Mouse (Mus musculus) adipocyte (in vitro differentiated cells): ENCODE data around the gene Plppr1.

Source experiments
- DNase-seq: peaks from one replicate; pipeline ENCODE4 v3.0.0-alpha.2; 2016; ENCODE audit warnings: low spot score

The Plppr1 gene

DNA sequence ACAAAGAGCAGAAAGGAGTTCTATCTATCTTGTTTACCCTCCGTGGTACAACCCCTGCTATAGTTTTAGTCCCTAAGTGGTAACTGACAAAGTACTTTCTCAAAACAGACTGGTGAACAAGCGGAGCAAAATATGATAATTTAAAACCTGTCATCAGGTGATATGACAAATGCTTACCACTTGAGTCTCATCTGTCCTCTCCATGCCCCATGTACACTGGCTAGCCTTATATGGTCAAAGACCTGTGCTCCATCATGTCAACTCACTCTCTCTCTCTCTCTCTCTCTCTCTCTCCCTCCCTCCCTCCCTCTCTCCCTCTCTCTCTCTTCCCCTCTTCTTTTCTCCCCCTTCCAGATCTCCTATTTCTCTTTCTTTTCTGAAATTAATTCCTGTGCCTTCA is 59.8 kb downstream of the Plppr1 start:
- DNase-seq = no peak

DNA sequence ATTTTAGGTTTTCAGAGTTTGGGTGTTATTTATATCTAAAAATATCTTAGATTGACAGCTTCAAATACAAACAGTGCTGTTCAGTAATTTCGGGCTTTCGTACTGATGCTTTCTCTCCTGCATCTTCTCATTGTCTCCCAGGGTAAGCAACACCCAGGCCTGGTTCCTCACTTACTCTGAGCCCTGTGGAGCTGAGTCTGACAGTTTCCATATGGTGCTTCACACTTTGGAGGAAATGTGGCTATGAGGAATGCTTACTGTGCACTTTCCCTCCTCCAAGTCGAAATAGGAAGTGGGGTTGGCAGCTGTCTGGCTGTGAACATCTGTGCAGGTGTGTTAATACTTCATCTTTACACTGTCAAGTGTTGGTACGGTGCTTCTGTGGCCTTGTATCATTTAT is 85.7 kb downstream of the Plppr1 start:
- DNase-seq = no peak

DNA sequence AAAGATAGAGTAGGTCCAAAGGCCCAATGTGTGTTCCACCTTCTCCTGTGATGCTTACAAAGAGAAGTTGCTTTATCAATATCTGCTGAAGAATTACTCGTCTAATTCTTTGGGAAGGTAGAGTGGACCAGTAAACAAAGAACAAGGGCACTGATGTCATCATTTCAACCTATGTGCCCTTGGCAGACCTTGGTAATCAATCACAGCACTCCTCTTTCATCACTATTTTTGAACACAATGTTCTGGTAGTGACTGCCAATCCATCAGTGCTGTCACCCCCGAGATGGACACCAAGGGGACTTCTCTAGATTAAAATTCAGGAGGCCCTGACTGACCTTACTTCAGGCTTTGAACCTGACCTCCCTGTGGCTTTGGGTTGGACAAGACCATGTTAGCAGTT is 89.7 kb downstream of the Plppr1 start:
- DNase-seq = no peak

DNA sequence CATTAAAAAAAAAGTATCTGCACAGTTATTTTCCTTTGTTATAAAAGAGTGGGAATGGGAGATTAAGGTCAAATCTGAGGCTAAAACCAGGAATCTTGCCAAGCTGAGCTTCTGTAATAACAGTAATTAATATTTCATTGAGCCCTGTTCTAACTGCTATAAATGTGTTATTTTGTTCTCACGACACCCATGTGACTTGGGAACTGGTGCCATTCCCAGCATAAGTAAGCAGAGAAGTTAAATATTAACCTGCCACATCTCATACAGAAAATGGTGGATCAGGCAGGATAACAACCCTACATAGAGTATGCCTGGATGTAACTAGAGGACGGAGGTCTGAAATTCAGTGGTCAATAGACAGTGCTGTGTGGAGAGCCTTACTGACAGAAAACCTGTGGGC is 90.2 kb downstream of the Plppr1 start:
- DNase-seq = no peak

DNA sequence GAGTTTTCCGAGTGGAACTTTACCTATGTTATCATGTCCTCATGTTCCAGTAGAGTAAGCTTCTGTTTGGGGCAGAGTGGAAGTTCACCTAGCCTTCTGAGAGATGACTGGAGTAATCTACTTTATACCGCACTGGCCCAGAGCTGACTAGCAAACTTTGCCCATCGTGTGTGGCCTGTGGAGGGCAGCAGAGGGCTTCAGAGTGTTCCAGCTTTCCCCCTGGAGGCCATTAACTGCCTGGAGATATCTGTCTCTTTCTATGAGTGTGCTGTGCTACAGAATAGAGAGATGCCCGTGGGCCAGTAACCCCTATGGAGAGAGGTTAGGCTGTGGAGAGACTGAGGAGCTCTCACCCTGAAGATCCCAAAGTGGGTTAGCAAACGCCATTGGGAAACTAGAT is 94.8 kb downstream of the Plppr1 start:
- peak; percentile 3 for DNase-seq

DNA sequence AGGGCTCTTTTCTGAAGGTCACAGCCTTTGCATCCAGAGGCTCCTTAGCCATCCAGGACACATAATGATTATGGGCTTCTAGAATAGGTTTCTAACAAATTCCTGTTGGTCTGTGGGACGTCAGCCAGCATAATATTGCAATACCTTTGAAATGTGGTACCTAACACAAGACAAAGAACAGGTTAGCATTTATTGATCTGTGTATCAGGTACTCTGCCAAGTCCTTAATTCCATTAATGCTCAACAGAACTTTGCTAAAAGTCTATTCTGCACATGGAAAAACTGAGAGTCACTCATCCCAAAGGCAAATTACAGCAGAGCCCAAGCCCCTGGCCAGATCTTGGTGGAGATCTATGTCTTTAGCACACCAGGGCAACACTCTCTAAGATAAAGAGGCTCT is 97.7 kb downstream of the Plppr1 start:
- no peak for DNase-seq

DNA sequence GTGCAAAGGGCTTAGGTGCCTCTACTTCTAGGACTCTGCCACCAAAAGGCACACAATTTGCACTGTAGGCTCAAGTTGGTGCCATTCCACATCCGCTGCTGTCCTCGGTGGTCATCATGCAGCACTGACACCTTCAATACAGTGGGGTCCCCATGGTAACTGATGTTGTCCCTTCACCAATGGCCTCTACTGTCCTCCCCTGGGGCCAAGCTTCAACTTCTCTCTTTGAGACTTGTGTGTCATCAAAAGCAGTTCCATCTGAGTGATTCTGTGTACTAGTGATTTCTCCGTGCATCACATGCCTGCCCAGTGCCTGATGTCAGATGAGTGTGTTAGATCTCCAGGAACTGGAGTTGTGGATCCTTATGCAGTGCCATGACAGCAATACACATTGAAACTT is 104.2 kb downstream of the Plppr1 start:
- DNase-seq = no peak

DNA sequence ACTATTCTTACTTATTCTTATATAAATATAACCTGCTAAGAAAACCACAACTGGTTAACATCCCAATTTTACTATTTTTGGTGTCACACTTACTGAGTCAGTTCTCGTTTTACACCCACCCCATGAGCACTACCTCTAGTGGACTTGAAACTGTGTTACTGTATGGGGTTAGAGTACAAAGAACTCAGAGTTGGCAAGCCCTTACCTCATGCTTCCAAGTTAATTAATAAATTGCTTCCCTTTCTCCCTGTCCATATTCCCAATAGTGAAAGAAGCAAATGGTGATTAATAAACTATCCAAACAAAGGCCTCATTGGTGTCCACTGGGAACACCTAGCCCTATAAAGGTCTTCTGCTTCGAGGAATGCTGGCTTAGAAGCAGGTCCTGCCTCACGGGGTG is 107.3 kb downstream of the Plppr1 start:
- DNase-seq = no peak

DNA sequence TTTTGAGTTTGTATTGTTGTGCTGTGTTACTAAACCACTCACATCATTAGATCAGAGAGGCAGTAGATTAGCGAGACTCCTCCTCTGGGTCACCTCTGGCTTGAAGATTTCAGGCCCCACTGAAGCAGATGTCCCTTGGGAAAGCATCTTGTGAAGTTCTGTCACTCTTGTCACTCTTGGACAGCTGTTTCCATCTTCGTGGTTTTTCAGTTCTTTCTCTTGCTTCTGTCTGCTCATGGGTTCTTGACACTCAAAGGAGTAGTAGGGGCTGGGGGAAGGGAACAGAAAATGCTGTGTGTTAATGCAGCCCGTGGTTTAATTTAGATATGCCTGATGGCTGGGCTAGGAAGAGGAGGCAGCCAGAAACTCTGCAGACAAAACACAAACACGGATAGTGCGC is 108.0 kb downstream of the Plppr1 start:
- DNase-seq = no peak

DNA sequence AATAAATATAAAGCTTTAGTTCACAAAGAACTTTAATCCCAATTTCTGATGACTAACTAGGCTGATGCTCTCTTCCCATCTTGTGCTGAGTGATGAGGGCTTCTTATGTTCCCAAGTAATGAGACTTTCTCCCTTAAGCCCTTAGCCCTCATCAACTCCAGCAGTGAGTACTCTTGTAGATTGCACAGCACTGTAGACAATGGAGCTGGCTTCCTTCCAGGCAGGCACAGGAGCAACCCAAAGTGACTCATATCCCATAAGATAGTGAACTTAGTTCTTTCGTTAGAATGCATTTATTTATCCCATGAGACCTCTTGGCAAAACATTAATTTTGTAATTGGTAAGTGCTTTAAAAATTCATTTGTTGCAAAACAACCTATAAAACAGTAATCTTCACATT is 110.4 kb downstream of the Plppr1 start:
- no peak for DNase-seq

DNA sequence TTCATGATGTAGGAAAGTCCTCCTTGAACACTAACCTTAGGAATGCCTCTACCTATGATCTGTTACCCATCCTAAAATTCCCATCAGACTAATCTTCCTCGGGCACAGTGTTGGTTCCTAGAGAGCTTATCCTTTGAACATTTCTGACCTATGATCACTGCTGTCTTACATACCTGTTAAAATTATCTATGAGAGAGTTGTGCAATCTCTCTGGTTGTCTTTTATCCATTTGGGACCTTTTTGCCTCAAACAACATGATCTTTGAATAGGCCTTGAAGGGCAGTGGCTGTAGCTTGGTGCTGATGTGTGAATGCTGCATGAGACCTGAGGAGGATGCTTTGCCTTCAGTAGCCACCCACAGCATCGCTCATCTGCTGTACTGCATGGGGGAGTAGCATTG is 119.0 kb downstream of the Plppr1 start:
- no peak for DNase-seq

DNA sequence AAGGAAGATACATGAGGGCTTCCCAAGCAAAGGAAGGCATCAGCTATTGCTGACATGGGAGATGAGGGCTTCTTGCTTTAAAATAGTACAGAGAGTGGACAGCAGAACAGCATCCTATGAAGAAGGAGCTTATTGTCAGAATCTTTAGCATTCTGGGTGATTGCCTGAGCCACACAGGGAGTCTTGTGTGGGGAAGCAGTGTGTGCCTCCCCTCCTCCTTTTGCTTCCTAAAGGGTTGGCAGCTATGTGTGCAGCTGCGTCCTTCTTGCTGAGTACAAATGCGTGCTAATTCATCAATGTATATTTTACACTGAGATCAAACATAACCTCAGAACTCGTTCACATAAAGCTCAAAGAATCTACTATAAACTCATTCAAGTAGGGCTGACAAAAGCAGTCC is 119.8 kb downstream of the Plppr1 start:
- no peak for DNase-seq

DNA sequence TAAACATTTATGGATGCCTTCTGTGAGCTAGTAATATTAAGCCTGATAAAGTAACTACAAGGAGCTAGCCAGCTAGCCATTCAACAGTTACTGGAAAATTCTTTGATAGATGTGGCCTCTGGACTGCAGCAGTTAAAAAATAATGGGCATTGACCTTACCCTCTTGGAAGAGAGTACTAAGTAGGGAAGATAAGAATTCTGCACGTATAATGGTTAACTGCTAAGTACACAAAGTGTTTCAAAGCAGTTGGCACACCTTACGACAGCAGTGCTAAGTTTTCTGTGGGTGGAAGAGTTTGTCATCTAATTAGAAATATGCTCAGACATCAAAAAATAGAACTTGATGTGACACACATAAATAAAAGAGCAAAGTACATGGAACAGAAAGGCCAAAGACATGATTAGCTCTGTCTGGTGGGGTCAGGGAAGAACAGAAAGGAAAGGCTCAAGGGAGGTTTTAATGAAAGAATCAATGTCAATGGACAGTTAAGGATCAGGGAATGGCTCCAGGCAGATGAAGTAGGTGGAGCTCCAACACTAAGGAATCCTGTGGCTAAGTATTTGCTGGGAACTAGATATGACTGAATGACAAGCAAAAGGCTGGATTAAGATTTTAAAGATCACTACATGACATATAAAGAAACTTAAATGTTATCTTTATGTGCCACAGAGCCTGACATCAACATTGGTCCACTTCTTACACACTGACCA is 120.6 kb downstream of the Plppr1 start:
- no peak for DNase-seq

DNA sequence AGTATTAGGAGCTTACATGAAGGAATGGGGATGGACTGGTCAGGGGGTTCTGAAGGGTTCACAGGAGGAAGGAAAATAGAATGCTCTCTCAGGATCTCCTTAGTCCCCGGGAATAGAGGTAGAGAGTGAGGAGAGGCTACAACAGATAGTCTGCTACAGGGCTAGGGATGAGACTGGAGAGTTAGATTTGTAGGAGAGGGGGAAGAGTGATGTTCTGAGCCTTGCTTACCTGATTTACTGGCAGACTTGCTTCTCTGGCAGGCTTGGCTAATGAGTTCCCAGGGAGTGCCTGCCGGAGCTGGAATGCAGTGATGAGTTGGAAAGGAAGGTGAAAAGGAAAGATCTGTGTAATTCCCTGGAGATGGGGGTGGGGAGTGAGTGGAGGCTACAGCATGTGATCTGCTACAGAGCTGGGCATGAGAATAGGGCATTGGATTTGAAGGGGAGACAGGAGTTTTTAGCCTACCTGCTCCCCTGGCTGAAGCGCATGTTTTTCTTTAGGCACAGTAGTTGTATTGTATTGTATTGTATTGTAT is 131.0 kb downstream of the Plppr1 start:
- no peak for DNase-seq

DNA sequence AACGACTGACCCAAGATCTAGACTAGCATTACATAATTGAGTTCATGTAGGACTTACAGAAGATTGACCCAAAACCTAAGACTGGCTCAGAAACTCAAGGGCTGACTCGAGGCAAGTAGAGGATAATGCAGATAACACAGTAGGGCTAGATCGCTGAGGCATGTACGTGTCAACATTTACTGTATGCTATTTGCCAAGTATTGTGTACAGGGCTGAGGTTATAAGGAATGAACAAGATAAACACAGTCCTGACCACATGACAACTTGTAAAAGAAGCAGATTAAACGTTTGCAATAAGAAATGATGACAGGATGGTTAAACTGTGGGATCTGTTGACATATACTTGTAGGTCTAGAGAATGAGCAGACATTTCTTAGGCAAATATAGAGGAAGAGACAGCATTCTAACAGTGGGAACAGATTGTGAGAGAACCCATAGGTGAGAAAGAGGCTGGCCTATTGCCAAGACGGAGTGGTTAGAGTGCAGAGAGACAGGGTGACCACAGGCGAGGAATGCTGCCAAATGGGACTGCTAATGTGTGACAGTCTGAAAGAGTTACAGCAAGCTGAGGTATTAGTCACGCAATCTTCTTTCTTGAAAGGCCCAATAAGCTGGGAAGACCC is 138.2 kb downstream of the Plppr1 start:
- DNase-seq = no peak

DNA sequence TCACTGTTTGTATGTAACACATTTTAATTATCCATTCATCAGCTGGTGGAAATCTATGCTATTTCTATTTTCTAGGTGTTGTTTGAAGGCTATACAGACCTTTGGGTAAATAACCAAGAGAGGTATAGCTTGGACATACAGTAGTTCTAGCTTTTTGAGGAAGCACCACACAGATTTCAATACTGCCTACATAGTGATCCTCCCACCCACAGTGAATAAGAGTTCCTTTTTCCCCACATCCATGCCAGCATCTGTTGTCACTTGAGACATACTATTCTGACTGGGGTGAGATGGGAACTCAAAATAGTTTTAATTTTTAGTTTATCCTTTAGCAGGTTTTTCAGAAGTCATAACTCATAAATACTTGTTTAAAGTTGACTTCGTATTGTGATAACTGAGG is 151.4 kb downstream of the Plppr1 start:
- DNase-seq = no peak

DNA sequence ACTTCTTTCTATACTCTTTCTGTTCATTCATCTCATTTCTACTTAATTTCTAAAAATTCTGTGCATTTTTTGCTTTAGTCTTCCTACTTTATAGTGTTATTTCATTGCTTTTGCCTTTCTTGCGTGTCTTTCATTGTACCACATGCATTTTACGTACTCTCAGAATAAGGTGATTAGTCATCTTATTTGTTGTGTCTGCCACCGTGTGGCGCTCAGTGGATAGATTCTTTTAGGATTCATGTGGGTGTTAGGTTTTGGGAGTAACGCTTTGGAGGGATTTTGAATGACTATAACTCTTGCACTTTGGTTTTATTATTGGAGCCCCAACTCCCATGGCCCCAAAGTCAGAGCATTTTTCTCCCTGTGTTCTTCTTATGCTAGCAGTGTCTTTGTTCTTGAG is 152.5 kb downstream of the Plppr1 start:
- DNase-seq = no peak

DNA sequence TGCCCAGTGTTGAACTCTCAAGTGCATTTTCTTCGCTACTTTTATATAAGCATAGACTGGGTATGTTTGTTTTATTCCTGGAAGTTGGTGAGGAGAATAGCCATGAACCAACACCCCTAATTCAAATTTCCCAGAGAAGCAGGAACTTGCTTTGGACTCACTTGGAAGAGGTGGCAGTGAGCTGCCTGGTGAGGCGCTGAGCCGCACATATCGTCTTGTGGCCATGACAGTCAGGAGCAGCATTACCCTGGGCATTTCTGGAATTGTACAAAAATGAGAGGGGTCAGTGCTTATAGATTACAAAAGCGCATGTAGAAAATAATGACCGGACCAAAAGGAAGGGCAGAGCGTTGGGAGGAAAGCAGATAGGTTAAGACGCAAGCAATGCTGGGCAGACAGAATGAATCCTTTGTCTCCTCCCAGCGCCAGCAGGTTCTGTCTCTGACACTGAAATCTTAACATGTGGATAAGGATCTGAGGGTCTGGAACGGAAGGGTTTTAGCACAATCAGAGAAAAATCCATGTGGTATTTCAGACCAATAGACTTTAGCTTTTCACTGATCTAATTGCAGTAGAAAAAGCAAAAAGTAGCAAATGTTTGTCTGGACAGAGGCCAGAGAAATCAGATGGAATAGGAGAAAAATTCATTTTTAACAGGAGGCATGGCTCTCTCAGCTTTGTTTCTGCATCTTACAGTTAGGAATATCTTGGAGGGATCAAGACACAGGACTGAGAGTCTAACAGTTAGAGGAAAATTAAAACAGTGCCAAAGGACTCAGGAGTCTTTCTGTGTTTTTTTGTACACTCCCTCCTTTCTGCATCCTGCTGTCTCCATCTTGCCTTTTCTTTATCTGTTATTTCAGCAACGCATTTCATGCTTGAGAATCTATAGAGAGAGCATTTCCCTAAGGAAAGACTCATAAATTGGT is 153.8 kb downstream of the Plppr1 start:
- no peak for DNase-seq

DNA sequence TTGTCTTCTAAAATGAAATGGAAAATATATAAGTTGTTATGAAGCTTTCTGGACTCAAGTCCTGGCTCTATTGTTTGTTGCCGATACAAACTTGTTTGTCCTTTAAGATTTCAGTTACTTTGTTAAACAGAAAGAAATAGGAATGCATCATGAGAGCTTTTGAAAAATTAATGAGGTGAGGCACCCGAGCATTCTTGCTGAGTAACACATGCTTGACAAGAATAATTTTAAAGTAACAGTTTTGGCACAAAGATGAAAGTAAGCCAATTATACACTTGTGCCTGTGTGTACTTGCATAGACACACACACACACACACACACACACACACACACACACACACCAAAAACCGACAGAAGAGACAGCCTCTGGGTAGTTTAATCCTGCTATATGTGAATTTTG is 155.3 kb downstream of the Plppr1 start:
- no peak for DNase-seq

DNA sequence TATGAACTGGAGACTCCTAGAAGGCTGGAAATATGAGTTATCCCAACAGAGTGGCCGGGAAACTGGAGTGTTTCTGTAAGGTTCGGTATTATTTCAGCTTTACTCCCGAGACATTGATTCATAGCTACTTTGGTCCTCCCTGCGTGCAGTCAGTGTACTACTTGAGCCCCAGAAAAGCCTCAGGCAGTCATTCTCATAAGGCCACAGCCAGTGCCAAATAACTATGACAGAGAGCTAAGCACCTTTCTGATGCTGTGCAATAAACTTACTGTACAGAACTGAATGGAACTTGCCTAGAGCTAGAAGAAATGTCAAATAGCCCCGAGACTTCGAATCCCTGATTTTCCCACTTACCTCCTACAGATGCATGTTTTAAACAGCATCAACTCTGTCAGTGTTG is 164.4 kb downstream of the Plppr1 start:
- DNase-seq = no peak

DNA sequence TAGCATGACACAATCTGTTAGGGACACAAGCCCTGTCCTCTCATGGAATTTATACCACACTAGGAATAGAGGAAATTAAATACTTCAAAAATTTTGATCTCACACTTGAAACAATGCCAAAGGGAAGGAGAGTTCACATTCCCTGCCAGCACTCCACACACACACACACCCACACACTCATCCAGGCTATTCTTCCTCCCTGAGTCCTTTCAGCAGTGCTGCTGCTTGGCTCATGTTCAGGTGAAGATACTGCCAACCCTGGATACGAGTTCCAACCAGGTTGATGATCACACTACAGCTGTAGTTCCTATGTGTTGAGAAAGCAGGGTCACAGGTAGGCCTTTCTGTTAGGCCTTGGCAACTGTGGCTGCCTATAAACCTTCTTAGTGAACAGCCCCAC is 165.9 kb downstream of the Plppr1 start:
- no peak for DNase-seq

DNA sequence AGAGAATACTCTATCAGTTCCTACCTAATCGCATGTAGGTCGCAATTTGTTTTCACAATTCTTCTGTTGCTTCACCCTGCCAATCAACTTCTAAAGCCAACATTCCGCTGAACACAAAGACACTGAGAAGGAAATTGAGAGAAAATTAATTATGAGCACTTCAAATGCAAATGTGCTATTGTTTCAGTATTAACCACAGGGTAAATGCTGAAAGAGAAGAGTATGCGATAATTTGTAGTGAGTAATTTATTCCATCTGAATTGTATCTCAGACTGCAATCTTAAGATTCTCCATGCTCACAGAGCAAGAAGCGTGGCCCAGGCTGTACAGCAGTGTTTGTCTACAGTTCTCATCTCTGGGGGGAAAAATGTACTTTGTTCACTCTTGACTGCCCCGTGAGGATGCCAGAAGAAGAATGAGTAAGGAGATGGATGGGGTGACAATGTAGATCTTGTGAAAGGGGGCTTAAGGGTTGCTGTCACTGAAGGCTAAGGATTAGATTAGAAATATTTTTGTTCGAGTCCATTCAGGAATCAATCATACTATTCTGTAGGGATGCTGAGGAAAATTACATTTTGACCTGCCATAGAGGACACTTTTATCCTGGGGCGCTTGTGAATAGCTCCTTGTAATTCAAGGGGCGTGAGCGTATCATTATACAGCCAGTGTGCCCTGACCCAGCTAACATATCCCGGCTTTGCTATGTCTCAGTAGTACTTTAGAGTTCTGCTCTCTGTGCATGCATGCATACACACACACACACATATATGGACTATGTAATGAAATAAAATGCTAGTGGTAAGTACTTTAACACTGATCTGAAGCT is 173.3 kb downstream of the Plppr1 start:
- DNase-seq = no peak
